Mouse (Mus musculus): Measurements from ENCODE around the gene Dph2. TPM values are rescaled to one million over a fixed set of nuclear protein-coding genes. Genes with fewer than 3 reads are reported as not detected.

Gene Dph2
- polyA plus RNA-seq, 1 experiment from 2014 or later, result 9.8 TPM

DNA sequence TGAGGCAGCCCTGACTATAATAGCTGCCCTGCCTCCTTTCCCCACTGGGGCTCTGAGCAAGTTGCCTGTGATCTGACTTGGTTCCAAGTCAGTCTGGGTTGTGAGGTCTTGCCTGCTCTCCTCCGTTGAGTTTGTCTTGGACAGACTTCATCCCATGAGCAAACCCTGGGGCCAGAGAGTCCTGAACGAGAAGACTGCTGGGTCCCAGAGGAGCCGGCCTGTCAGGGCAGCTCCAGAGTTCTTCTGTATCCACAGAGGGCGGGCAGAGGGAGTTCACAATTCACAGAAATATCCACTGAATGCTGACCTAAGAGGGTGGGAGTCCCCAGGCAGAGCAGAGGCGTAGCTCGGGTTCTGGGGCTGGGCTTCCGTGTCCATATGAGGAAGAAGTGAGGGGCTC, 41.0 kb downstream of the Dph2 start:
- Histone ChIP-seq H3K4me2 (no peak overlapping the region), H3K9ac (no peak overlapping the region), H3K4me1 (replicated peaks) (peaks cover 64% of the 10 kb centered on the region), H3K4me3 (replicated peaks) (no peak overlapping the region), H3K9me3 (replicated peaks) (no peaks in the 10 kb centered on the region), H3K36me3 (peaks cover 100% of the 10 kb centered on the region), H3K27ac (0 out of 2 replicates have a peak overlapping the region, but pooled peaks have one; percentile 10), H3K27me3 (no peaks in the 10 kb centered on the region)
- ATAC-seq (ENCODE audit: low read depth) (no peak), DNase-seq (no peak)
- WGBS (ENCODE audit: insufficient replicate concordance), result 79% methylated on average over 7 of the region's 7 CpGs

GRCm38 (mm10) chr4:117850176-117850575, 41.7 kb downstream of the Dph2 start:
- no peaks in the 10 kb centered on the region for H3K9me3 ChIP-seq (replicated peaks)
- DNase-seq, result no peak
- ATAC-seq (ENCODE audit: low read depth), result no peak
- 89% methylated on average over 7 of the region's 7 CpGs for WGBS (ENCODE audit: insufficient replicate concordance)
- peaks cover 62% of the 10 kb centered on the region for H3K4me1 ChIP-seq (replicated peaks)
- peak overlapping the region; percentile 41; the same call in 1 of the 2 replicates for H3K27ac ChIP-seq
- H3K9ac ChIP-seq, result no peak overlapping the region
- no peak overlapping the region for H3K4me3 ChIP-seq (replicated peaks)
- H3K36me3 ChIP-seq, result peaks cover 100% of the 10 kb centered on the region
- no peaks in the 10 kb centered on the region for H3K27me3 ChIP-seq
- H3K4me2 ChIP-seq, result no peak overlapping the region

- ATAC-seq (ENCODE audit: low read depth) (no peak), DNase-seq (no peak)
- no peak overlapping the region for H3K4me3 ChIP-seq (replicated peaks)
- H3K27me3 ChIP-seq, result no peaks in the 10 kb centered on the region
- WGBS (ENCODE audit: insufficient replicate concordance), result 81% methylated on average over 5 of the region's 5 CpGs
- H3K27ac ChIP-seq, result no peak overlapping the region
- peaks cover 100% of the 10 kb centered on the region for H3K36me3 ChIP-seq
- H3K4me1 ChIP-seq (replicated peaks), result peaks cover 60% of the 10 kb centered on the region
- H3K9me3 ChIP-seq (replicated peaks), result no peaks in the 10 kb centered on the region
- no peak overlapping the region; the same call in 1 of the 2 replicates for H3K9ac ChIP-seq
- H3K4me2 ChIP-seq, result no peak overlapping the region
These were observed 42.3 kb downstream of the Dph2 start for GRCm38 (mm10) chr4:117849506-117849905.

- H3K9me3 ChIP-seq (replicated peaks), result no peaks in the 10 kb centered on the region
- no peak overlapping the region; the same call in 1 of the 2 replicates for H3K9ac ChIP-seq
- H3K27ac ChIP-seq, result no peak overlapping the region
- WGBS (ENCODE audit: insufficient replicate concordance), result 70% methylated on average over 17 of the region's 17 CpGs
- peaks cover 100% of the 10 kb centered on the region for H3K36me3 ChIP-seq
- DNase-seq (no peak), ATAC-seq (ENCODE audit: low read depth) (no peak)
- no peak overlapping the region for H3K4me3 ChIP-seq (replicated peaks)
- H3K27me3 ChIP-seq, result no peaks in the 10 kb centered on the region
- H3K4me2 ChIP-seq, result no peak overlapping the region
- H3K4me1 ChIP-seq (replicated peaks), result peaks cover 58% of the 10 kb centered on the region
These were observed 42.8 kb downstream of the Dph2 start for GRCm38 (mm10) chr4:117849063-117849462.

GRCm38 (mm10) chr4:117847011-117847410, 44.8 kb downstream of the Dph2 start:
- no peaks in the 10 kb centered on the region for H3K9me3 ChIP-seq (replicated peaks)
- H3K27me3 ChIP-seq, result no peaks in the 10 kb centered on the region
- DNase-seq (no peak), ATAC-seq (ENCODE audit: low read depth) (no peak)
- 87% methylated on average over 2 of the region's 2 CpGs for WGBS (ENCODE audit: insufficient replicate concordance)
- H3K4me2 ChIP-seq, result no peak overlapping the region
- no peak overlapping the region for H3K4me3 ChIP-seq (replicated peaks)
- peak overlapping the region; percentile 44; the same call in 1 of the 2 replicates for H3K27ac ChIP-seq
- no peak overlapping the region for H3K9ac ChIP-seq
- peaks cover 99% of the 10 kb centered on the region for H3K36me3 ChIP-seq
- peaks cover 44% of the 10 kb centered on the region for H3K4me1 ChIP-seq (replicated peaks)

DNA sequence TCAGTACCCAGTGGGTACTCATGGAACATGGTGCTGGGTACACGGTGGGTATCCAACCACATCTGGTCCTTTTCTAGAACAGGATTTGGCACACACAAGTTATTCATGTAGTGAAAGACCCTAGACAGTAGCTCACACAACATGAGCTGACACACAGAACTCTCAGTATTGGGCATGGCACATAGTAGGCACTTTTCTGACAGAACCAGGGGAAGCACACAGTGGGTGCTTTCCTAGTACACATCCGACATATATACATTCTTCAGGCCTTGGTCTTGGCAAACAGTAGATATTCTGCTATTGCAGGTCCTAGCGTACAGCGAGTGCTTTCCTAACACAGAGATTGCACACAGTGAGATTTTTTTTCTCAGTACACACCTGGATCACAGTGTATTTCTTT, 45.6 kb downstream of the Dph2 start:
- Histone ChIP-seq H3K27me3 (no peaks in the 10 kb centered on the region), H3K4me2 (no peak overlapping the region), H3K27ac (no peak overlapping the region), H3K9me3 (replicated peaks) (no peaks in the 10 kb centered on the region), H3K36me3 (peaks cover 99% of the 10 kb centered on the region), H3K4me3 (replicated peaks) (no peak overlapping the region), H3K9ac (no peak overlapping the region), H3K4me1 (replicated peaks) (peaks cover 45% of the 10 kb centered on the region)
- no peak for ATAC-seq (ENCODE audit: low read depth)
- 97% methylated on average over 4 of the region's 4 CpGs for WGBS (ENCODE audit: insufficient replicate concordance)
- no peak for DNase-seq

GRCm38 (mm10) chr4:117845316-117845715, 46.5 kb downstream of the Dph2 start:
- H3K9ac ChIP-seq, result no peak overlapping the region
- ATAC-seq (ENCODE audit: low read depth), result no peak
- peaks cover 99% of the 10 kb centered on the region for H3K36me3 ChIP-seq
- H3K4me2 ChIP-seq, result no peak overlapping the region
- H3K27ac ChIP-seq, result no peak overlapping the region
- no peaks in the 10 kb centered on the region for H3K27me3 ChIP-seq
- no peak overlapping the region for H3K4me3 ChIP-seq (replicated peaks)
- peaks cover 46% of the 10 kb centered on the region for H3K4me1 ChIP-seq (replicated peaks)
- WGBS (ENCODE audit: insufficient replicate concordance), result 87% methylated on average over 11 of the region's 11 CpGs
- no peaks in the 10 kb centered on the region for H3K9me3 ChIP-seq (replicated peaks)
- no peak for DNase-seq

- Histone ChIP-seq H3K36me3 (peaks cover 99% of the 10 kb centered on the region), H3K9ac (no peak overlapping the region), H3K4me1 (replicated peaks) (peaks cover 54% of the 10 kb centered on the region), H3K4me2 (no peak overlapping the region), H3K4me3 (replicated peaks) (no peak overlapping the region), H3K9me3 (replicated peaks) (no peaks in the 10 kb centered on the region), H3K27ac (no peak overlapping the region), H3K27me3 (no peaks in the 10 kb centered on the region)
- ATAC-seq (ENCODE audit: low read depth) (no peak), DNase-seq (no peak)
- WGBS (ENCODE audit: insufficient replicate concordance), result 92% methylated on average over 5 of the region's 5 CpGs
These were observed 47.4 kb downstream of the Dph2 start for GRCm38 (mm10) chr4:117844467-117844866.

GRCm38 (mm10) chr4:117843101-117843500, 48.7 kb downstream of the Dph2 start:
- Histone ChIP-seq H3K27ac (no peak overlapping the region), H3K27me3 (no peaks in the 10 kb centered on the region), H3K36me3 (peaks cover 99% of the 10 kb centered on the region), H3K4me2 (no peak overlapping the region), H3K9me3 (replicated peaks) (no peaks in the 10 kb centered on the region), H3K4me3 (replicated peaks) (no peak overlapping the region), H3K4me1 (replicated peaks) (peaks cover 62% of the 10 kb centered on the region), H3K9ac (no peak overlapping the region)
- DNase-seq, result no peak
- ATAC-seq (ENCODE audit: low read depth), result no peak
- 89% methylated on average over 5 of the region's 5 CpGs for WGBS (ENCODE audit: insufficient replicate concordance)

- Histone ChIP-seq H3K4me1 (replicated peaks) (peaks cover 63% of the 10 kb centered on the region), H3K4me2 (no peak overlapping the region), H3K4me3 (replicated peaks) (no peak overlapping the region), H3K27me3 (no peaks in the 10 kb centered on the region), H3K9me3 (replicated peaks) (no peaks in the 10 kb centered on the region), H3K36me3 (peaks cover 97% of the 10 kb centered on the region), H3K27ac (peak overlapping the region; percentile 48), H3K9ac (no peak overlapping the region)
- DNase-seq (no peak), ATAC-seq (ENCODE audit: low read depth) (no peak)
- 85% methylated on average over 3 of the region's 3 CpGs for WGBS (ENCODE audit: insufficient replicate concordance)
These were observed 50.3 kb downstream of the Dph2 start for GRCm38 (mm10) chr4:117841566-117841965.

- DNase-seq, result no peak
- Histone ChIP-seq H3K36me3 (peaks cover 89% of the 10 kb centered on the region), H3K4me1 (replicated peaks) (peaks cover 60% of the 10 kb centered on the region), H3K27me3 (no peaks in the 10 kb centered on the region), H3K27ac (peak overlapping the region; percentile 56), H3K9me3 (replicated peaks) (no peaks in the 10 kb centered on the region), H3K4me3 (replicated peaks) (no peak overlapping the region), H3K4me2 (no peak overlapping the region), H3K9ac (no peak overlapping the region)
- no peak for ATAC-seq (ENCODE audit: low read depth)
- 91% methylated on average over 5 of the region's 5 CpGs for WGBS (ENCODE audit: insufficient replicate concordance)
These were observed 51.0 kb downstream of the Dph2 start for GRCm38 (mm10) chr4:117840821-117841220.

GRCm38 (mm10) chr4:117839366-117839765, 52.5 kb downstream of the Dph2 start:
- peaks cover 65% of the 10 kb centered on the region for H3K4me1 ChIP-seq (replicated peaks)

More at GRCm38 (mm10) chr4:117839366-117839765, 52.5 kb downstream of the Dph2 start:
- no peaks in the 10 kb centered on the region for H3K9me3 ChIP-seq (replicated peaks)
- WGBS (ENCODE audit: insufficient replicate concordance), result 87% methylated on average over 6 of the region's 6 CpGs
- peaks cover 75% of the 10 kb centered on the region for H3K36me3 ChIP-seq
- peak overlapping the region; percentile 90; the same call in 1 of the 2 replicates for H3K4me2 ChIP-seq
- H3K27me3 ChIP-seq, result no peaks in the 10 kb centered on the region
- H3K27ac ChIP-seq, result peak overlapping the region; percentile 100
- DNase-seq (no peak), ATAC-seq (ENCODE audit: low read depth) (no peak)
- peak overlapping the region; percentile 98 for H3K9ac ChIP-seq
- no peak overlapping the region for H3K4me3 ChIP-seq (replicated peaks)
